Mouse (Mus musculus): ENCODE measurements around the gene Eng. TPM values are rescaled to one million over a fixed set of nuclear protein-coding genes. Genes with fewer than 3 reads are reported as not detected.

Eng gene
- total RNA-seq, 1 experiment: 18.3 TPM

GRCm38 (mm10) chr2:32685807-32686206 lies 39.4 kb downstream of the Eng start:
- TF ChIP-seq HCFC1 (IDR thresholded peaks at IDR 0.05; ENCODE audit: borderline replicate concordance, insufficient read depth, low read length): no peak
- no peak for TF ChIP-seq ZC3H11A (IDR thresholded peaks at IDR 0.05; ENCODE audit: borderline replicate concordance, low read depth, low read length)
- TF ChIP-seq MAFK (IDR thresholded peaks at IDR 0.05; ENCODE audit: insufficient read depth, low read depth, low read length): no peak
- TF ChIP-seq CHD2 (IDR thresholded peaks at IDR 0.05; ENCODE audit: low read depth, low read length): no peak
- no peak for TF ChIP-seq ZNF384 (IDR thresholded peaks at IDR 0.05; ENCODE audit: low read depth, low read length)
- DNase-seq (ENCODE audit: low read depth, low spot score): no peak
- in situ Hi-C loops (cut with MboI; ENCODE audit: low sequenced_read_pairs in 2 of 2, unreplicated experiment in 2 of 2): no loop called here
- Histone ChIP-seq H3K27ac (ENCODE audit: insufficient read depth, low read depth, low read length, poor library complexity, severe bottlenecking) (no peak overlapping the region), H3K4me3 (ENCODE audit: insufficient read depth in 1 of 2, low read depth in 1 of 2, low read length in 2 of 2, poor library complexity in 1 of 2, severe bottlenecking in 1 of 2) (no peak overlapping the region), H3K9ac (ENCODE audit: insufficient read depth, low read depth, low read length, poor library complexity, severe bottlenecking) (no peak overlapping the region), H3K4me1 (ENCODE audit: control insufficient read depth in 2 of 2, insufficient read depth in 2 of 2, low read length in 2 of 2, poor library complexity in 1 of 2) (peaks cover 2 to 9% of the 10 kb centered on the region in 2 experiments; a peak in 1 of 4 replicates), H3K36me3 (ENCODE audit: control insufficient read depth, insufficient read depth, low read length, poor library complexity, severe bottlenecking) (peaks cover 69% of the 10 kb centered on the region), H3K9me3 (ENCODE audit: control insufficient read depth, insufficient read depth, low read depth, low read length) (no peaks in the 10 kb centered on the region)

DNA sequence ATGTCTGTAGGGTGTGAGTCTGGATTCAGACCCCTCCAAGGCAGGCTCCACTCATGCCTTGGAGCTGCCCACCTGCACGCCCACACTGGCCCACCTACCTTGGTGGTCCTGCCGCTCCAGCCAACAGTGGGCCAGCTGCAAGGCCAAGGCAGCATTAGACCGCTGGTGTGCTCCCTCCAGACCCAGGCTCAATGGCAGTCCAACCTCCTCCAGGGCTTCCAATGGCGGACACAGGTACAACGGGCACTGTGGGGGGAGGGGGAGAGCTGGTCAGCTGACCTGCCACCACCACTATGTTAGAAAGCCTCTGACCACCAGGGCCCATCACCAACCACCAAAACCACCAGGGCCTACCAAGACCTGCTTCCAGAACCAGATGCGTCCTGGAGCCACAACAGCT lies 40.2 kb downstream of the Eng start:
- Histone ChIP-seq H3K4me1 (ENCODE audit: control insufficient read depth in 2 of 2, insufficient read depth in 2 of 2, low read length in 2 of 2, poor library complexity in 1 of 2) (peaks cover 1 to 15% of the 10 kb centered on the region in 2 experiments; a peak in 1 of 4 replicates), H3K36me3 (ENCODE audit: control insufficient read depth, insufficient read depth, low read length, poor library complexity, severe bottlenecking) (peaks cover 65% of the 10 kb centered on the region), H3K27ac (ENCODE audit: insufficient read depth, low read depth, low read length, poor library complexity, severe bottlenecking) (0 out of 2 replicates have a peak overlapping the region, but pooled peaks have one; percentile 45), H3K9ac (ENCODE audit: insufficient read depth, low read depth, low read length, poor library complexity, severe bottlenecking) (no peak overlapping the region), H3K4me3 (ENCODE audit: insufficient read depth in 1 of 2, low read depth in 1 of 2, low read length in 2 of 2, poor library complexity in 1 of 2, severe bottlenecking in 1 of 2) (no peak overlapping the region), H3K9me3 (ENCODE audit: control insufficient read depth, insufficient read depth, low read depth, low read length) (no peaks in the 10 kb centered on the region)
- in situ Hi-C loops (cut with MboI; ENCODE audit: low sequenced_read_pairs in 2 of 2, unreplicated experiment in 2 of 2): no loop called here
- no peak for DNase-seq (ENCODE audit: low read depth, low spot score)
- TF ChIP-seq ZNF384 (IDR thresholded peaks at IDR 0.05; ENCODE audit: low read depth, low read length) (no peak), HCFC1 (IDR thresholded peaks at IDR 0.05; ENCODE audit: borderline replicate concordance, insufficient read depth, low read length) (no peak), CHD2 (IDR thresholded peaks at IDR 0.05; ENCODE audit: low read depth, low read length) (no peak), MAFK (IDR thresholded peaks at IDR 0.05; ENCODE audit: insufficient read depth, low read depth, low read length) (no peak), ZC3H11A (IDR thresholded peaks at IDR 0.05; ENCODE audit: borderline replicate concordance, low read depth, low read length) (no peak)

DNA sequence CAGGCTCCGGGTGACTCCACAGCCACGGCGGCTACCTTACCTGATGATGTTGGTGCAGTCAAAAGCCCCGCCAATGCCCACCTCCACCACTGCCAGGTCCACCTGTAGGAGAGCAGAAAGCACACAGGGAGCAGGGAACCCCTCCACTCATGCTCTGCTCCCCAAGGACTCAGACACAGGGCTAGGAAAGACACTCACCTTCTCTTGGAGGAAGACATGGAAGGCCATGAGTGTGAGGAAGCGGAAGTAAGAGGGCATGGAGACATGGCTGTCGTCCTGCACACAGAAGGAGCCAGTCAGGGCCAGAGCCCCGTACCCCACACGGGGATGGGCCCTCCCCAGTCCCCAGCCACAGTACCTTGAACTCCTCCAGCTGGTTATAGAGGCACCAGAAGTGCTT lies 41.2 kb downstream of the Eng start:
- DNase-seq (ENCODE audit: low read depth, low spot score): no peak
- H3K4me1 ChIP-seq (ENCODE audit: control insufficient read depth in 2 of 2, insufficient read depth in 2 of 2, low read length in 2 of 2, poor library complexity in 1 of 2): peaks cover 0 to 17% of the 10 kb centered on the region in 2 experiments; a peak in 1 of 4 replicates
- no peak overlapping the region for H3K4me3 ChIP-seq (ENCODE audit: insufficient read depth in 1 of 2, low read depth in 1 of 2, low read length in 2 of 2, poor library complexity in 1 of 2, severe bottlenecking in 1 of 2)
- H3K27ac ChIP-seq (ENCODE audit: insufficient read depth, low read depth, low read length, poor library complexity, severe bottlenecking): no peak overlapping the region
- no peaks in the 10 kb centered on the region for H3K9me3 ChIP-seq (ENCODE audit: control insufficient read depth, insufficient read depth, low read depth, low read length)
- TF ChIP-seq CHD2 (IDR thresholded peaks at IDR 0.05; ENCODE audit: low read depth, low read length) (no peak), ZNF384 (IDR thresholded peaks at IDR 0.05; ENCODE audit: low read depth, low read length) (no peak), MAFK (IDR thresholded peaks at IDR 0.05; ENCODE audit: insufficient read depth, low read depth, low read length) (no peak), ZC3H11A (IDR thresholded peaks at IDR 0.05; ENCODE audit: borderline replicate concordance, low read depth, low read length) (no peak), HCFC1 (IDR thresholded peaks at IDR 0.05; ENCODE audit: borderline replicate concordance, insufficient read depth, low read length) (no peak)
- no peak overlapping the region for H3K9ac ChIP-seq (ENCODE audit: insufficient read depth, low read depth, low read length, poor library complexity, severe bottlenecking)
- peaks cover 61% of the 10 kb centered on the region for H3K36me3 ChIP-seq (ENCODE audit: control insufficient read depth, insufficient read depth, low read length, poor library complexity, severe bottlenecking)
- in situ Hi-C loops (cut with MboI; ENCODE audit: low sequenced_read_pairs in 2 of 2, unreplicated experiment in 2 of 2): no loop called here

DNA sequence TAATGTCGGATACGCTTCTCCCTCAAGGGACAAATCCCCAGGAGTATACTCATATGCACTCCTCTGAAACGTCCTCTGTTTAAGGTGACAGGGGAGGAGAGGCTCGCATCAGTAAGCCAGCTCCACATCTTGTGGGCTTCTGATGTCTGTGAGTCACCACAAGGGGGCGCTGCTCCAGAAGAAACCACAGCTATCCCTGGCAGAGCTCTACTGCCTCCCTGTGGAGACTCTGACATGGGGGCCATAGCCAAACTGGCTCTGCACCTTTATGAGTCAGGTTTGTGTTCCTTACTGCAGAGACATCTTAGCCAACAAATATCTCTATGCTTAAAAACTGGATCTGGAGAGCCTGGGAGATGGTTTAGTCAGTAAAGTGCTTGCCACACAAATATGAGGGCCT lies 43.0 kb downstream of the Eng start:
- no peak overlapping the region for H3K9ac ChIP-seq (ENCODE audit: insufficient read depth, low read depth, low read length, poor library complexity, severe bottlenecking)

More for the DNA sequence above, 43.0 kb downstream of the Eng start:
- H3K4me3 ChIP-seq (ENCODE audit: insufficient read depth in 1 of 2, low read depth in 1 of 2, low read length in 2 of 2, poor library complexity in 1 of 2, severe bottlenecking in 1 of 2): no peak overlapping the region
- peaks cover 0 to 16% of the 10 kb centered on the region in 2 experiments; a peak in 2 of 4 replicates for H3K4me1 ChIP-seq (ENCODE audit: control insufficient read depth in 2 of 2, insufficient read depth in 2 of 2, low read length in 2 of 2, poor library complexity in 1 of 2)
- in situ Hi-C loops (cut with MboI; ENCODE audit: low sequenced_read_pairs in 2 of 2, unreplicated experiment in 2 of 2): no loop called here
- H3K9me3 ChIP-seq (ENCODE audit: control insufficient read depth, insufficient read depth, low read depth, low read length): no peaks in the 10 kb centered on the region
- TF ChIP-seq ZNF384 (IDR thresholded peaks at IDR 0.05; ENCODE audit: low read depth, low read length) (0 out of 2 replicates have a peak, but pooled peaks have one; percentile 32), CHD2 (IDR thresholded peaks at IDR 0.05; ENCODE audit: low read depth, low read length) (no peak), HCFC1 (IDR thresholded peaks at IDR 0.05; ENCODE audit: borderline replicate concordance, insufficient read depth, low read length) (peak; percentile 66; the same call in 1 of the 2 replicates), ZC3H11A (IDR thresholded peaks at IDR 0.05; ENCODE audit: borderline replicate concordance, low read depth, low read length) (peak; percentile 85), MAFK (IDR thresholded peaks at IDR 0.05; ENCODE audit: insufficient read depth, low read depth, low read length) (no peak)
- DNase-seq (ENCODE audit: low read depth, low spot score): peak; percentile 91
- peaks cover 48% of the 10 kb centered on the region for H3K36me3 ChIP-seq (ENCODE audit: control insufficient read depth, insufficient read depth, low read length, poor library complexity, severe bottlenecking)
- H3K27ac ChIP-seq (ENCODE audit: insufficient read depth, low read depth, low read length, poor library complexity, severe bottlenecking): no peak overlapping the region

All from ES-E14 (cell line).